Mouse (Mus musculus) 3T3-L1 (cell line): ENCODE results near the gene Cobl.

ENCODE experiments used
- DNase-seq: peaks from one replicate; pipeline ENCODE4 v3.0.0-alpha.2; 2015; ENCODE audit warnings: low read depth, low spot score

The Cobl gene

DNA sequence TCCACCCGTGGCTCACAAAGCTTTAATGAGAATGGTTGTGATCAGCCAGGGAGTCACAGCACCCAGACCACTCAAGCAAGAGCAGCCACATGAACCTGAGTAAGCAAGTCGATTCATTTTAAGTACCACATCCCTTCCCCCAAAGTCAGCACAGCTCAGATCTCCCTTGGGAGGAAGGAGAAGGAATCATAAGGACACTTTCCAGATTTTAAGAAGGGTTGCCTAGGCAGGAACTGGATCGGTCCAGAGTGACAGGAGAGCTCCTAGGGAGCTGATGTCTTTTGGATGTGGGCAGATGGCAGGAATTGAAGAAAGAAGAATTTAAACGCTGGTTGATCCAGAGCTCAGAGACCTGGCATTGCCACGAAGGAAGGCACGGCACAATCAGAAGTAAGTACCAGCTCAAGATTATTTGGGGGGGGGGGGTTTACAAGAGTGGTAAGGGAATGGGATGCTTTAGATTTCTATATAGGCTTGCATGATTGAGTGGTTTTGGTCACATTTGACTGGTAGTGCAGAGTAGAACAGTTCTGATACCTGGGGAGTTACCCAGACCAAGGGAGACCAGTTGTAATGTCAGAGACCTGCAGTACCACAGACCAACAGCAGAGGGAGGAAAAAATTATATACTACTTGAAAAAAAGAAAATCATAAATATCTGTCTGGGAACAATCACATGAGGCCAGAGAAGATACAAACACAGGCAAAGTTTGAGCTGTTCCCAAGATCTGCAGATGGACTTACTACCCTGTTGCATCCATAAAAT lies 150.3 kb downstream of the Cobl start:
- DNase-seq: peak; percentile 71

DNA sequence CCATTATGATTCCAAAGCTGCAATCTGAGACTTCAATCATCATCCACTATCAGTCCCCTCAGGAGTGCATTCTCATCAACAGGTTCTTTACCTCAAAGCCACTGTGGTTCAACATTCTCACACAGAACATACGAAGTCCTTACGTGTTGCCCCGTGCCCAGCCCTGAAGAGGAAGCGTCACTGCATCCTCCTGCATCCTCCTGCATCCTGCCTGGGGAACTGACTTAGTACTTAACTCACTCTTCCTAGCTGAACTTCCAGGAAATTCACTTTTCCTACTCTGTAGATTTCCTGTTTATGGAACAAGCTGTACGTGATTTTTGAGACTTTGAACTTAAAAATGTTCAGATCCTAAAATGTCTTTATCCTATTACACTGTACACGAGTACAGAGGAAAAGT lies 153.3 kb downstream of the Cobl start:
- DNase-seq: no peak

DNA sequence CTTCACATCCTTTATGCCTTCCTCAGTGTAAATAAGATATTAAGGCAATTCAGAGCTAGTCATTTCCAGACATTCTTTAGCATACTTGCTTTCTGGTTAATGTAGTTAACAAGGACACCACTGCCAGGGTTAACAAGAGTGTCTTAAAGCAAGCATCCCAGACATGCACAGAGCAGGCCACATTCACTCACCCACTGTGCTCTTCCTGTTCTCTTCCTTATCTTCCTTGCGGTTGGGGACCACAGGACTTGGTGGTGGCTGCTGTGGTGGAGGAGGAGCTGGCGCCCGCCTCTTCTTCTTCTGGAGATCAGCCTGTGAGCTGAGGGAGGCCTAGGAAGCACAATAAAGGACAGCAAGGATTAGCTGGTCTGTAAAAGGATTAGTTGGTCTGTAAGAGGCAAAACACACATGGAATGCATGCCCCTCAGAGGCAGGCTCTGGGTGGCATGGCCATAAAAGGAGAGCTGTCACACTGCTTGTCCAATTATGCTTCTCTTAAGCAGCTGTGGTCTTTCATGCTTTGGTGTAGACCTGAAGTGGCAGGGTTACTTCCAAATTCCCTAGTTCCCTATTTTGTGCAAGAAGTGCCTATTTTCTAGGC lies 155.2 kb downstream of the Cobl start:
- DNase-seq: no peak

DNA sequence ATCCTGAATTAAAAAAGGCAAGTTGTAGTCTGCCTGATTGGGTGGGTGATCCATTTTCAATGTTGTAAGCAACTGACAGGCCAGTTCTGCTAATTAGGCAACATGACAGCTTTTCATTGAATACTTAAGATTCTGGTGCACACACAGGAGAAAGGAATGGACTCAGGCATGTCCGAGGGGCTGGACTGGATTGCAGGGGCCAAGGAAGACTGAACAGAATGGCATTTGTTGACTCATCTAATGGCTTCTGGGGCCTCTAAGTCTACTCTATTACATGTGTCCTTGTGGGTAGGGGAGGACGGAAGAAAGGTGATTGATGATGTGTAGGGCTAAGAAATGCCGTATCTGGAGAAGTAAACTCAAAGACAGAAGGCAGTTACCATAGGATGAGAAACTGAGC lies 159.9 kb downstream of the Cobl start:
- DNase-seq: peak; percentile 46

DNA sequence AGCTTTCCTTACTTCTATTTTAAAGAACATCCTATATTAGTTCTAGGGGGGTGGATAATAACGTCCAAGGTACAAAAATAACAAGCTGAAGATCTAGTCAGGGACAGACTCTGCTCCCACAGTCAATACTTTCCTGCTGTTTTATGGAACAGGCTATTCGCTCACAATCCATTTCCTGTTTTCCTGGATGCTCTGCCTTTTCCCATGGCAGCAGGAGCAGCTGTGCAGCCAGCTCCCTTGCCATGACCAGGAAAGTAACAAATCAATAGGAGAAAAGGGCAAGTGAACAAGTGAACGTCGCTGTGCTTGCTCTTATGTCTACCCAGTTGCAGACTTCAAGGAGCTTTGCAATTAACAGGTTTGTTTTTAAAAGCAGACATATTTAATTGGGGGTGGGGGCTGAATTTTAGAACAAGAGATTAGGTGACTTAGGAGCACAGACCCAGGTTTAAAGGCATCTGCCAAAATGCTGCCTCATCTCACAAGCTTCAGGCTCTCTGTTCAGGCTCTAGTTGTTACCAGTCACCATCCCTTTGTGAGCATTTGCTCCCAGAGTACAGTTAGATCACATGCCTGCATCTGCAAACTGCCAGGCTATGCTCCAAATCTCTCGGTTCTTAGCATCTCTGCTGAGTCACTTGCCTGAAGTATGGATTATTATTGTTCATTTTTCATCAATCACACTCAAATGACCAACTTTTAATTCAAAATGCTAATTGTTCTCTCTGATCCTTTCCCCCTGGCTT lies 164.9 kb downstream of the Cobl start:
- DNase-seq: no peak

DNA sequence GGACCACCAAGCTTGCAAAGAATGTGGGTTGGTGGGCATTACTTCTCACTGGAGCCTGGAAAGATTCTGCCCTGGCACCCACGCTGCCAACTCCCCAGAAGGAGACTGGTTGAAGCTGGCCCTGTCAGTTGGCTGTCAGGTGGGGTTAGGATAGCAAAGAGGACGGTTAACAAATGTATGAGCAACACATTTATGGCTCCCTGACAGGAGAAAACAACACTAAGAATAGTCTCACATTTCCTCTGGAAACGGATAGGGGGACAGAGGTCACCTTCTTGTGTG lies 173.2 kb downstream of the Cobl start:
- DNase-seq: no peak

DNA sequence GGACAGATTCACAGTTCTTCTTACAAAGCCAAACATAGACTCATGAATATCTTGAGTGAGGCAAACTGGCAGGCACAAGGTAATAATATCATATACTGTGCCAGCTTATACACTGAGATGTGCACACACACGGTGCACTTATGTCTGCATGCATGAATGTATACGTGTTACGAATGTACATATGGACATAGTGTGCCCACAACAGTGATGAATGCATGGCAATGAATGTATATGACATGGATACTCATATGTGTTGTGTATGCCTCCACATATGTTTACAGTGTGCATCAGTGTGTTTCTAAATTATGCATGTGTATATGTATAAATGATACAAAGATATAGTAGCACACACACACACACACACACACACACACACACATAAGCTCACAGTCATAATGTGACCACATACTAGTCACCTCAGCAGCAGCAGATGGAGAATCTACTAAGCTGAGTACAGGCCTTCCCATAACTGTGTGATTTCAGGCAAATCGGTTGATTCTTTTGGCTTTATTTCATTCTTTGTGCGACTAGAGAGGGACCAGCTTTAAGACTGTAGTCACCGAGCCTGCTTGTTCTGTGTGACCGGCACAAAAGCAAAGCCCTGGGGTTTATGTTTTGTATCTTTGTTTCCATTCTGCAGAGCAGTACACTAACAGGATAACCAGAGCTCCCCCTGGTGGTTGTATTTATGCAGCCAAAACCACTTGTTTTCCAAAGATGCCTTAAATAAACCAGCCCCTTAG lies 173.7 kb downstream of the Cobl start:
- peak; percentile 82 for DNase-seq

DNA sequence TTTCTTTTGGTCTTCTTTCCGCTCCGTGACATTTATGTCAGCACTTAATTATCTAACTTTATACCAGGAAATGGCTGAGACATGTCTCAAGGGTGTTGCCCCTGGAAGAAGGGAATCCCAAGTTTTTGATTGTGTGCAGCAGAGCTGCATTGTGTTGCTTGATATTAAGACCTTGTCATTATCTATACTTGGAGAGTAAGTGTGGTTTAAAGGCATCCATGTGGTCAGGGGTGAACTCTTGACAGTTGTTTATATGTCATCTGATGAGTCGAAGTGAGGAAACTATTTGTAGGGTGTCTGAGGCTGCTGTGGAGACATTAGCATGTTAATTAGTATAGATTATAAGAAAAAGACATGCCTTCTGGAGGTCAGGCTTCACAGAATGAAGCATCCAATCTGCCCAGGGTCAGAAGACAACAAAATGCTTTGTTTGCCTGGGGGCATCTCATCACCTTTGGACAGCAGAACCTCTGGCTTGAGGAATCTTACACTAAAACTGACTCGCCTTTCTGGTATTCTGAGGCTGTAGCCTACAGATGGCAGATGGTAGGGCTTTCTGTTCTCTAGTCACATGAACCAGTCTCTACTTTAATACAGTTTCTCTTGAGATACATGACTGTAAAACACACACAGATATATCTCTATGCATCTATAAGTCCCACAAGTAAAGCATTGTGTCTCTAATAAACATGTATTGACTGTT lies 179.3 kb downstream of the Cobl start:
- peak; percentile 71 for DNase-seq

DNA sequence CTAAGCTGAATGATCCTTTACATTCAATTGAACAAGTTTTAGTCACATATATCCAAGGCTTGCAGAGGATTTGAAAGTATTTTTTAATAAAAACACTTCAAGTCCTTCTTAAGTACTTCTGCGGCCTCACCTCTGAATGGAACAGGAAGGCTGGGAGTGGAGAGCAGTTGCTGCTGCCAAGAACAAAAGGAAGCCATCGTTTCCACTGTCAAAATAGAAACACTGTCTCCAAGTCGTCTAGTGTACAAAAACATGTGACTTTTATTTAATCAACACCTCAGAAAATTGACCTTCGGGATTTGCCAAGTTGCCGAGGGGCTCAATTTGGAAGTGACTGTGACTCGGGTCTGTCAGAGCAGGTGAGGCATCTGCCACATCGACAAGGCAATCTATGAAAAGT lies 184.0 kb downstream of the Cobl start:
- DNase-seq: no peak

DNA sequence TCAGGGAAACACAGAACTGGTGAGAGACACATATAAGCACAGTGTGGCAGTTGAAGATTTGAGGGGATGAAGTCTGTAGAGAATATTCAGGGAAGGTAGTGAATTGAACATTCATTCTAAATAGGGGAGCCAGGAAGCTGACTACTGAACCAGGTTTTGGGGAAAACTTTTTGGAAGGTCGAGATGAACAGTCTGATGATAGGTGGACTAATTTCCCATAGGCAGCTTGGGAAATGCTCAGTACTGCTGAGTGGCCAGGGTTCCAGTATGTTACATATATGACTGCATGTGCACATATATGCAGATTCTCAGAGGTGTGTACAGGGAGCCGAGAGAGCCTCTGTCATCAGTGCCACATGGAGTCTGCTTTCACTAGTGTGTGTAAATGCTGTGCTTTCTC lies 190.5 kb downstream of the Cobl start:
- DNase-seq: no peak

DNA sequence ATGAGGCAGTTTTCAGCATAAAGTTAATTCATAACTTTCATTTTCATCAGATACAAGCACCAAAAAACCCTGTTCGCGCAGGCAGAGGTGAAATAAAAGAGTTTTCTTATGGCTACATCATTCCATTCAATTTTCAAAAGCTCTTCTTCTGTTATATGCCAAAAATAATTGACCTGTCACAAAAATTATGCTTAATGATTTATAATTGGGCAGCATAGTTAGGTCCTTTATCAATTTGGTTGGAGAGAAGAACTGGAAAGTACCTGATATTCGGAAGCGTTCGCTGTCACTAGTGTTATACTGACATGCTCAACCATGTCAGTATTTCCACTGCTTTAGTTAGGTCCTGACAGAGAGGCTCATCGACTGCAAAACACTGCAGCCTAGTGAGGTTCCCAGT lies 191.0 kb downstream of the Cobl start:
- no peak for DNase-seq

DNA sequence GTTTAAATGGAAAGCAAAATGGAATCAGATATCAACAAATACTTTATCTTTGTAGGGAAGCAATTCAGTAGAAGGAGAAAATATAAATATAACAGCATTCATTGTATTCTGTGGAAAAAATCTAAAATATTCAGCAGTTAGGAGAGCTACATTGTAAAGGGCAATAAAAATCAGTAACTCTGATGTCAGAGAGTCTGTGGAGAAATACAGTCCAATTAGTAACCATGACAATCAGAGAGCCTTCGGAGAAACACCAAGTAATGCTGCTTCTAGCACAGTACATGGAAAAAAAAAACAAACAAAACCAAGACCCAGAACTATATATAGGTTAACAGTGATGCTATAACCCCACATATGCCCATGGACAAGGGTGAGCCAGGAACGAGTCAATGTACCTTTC lies 206.3 kb downstream of the Cobl start:
- no peak for DNase-seq

DNA sequence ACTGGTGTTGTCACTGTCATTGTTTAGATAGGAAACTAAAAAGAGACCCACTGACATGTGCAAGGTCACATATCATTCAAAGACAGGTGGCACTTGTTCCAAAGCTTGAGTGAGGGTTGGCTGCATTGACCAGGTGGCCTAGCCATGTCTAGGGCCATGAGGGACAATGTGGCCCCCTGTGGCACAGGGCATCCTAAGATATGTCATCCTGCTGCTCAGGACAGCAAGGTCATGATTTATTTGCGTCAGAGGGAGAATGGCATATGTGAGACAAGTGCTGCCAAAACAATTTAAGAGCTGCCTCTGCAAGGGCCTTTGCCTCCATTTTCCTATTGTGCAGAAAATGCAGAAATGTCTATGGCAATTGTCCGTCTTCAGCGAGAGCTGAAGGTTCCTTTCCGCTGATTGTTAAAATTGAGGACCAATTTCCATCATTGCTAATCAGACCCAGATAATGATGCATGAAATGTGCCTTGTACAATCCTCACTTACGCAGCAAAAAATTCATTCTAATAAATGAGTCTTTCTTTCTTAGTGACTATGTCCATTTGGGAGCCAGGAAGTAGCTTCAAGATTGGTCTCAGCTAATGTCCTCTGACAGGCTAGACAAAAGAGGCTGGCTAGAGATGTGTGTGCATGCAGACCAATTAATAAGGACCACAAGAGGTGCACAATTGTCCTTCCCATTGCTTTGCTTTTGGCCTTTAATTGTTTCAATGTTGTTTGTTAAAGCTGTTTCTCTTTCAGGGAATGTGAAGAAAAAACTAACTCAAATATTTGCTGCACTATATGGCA lies 207.2 kb downstream of the Cobl start:
- DNase-seq: no peak

DNA sequence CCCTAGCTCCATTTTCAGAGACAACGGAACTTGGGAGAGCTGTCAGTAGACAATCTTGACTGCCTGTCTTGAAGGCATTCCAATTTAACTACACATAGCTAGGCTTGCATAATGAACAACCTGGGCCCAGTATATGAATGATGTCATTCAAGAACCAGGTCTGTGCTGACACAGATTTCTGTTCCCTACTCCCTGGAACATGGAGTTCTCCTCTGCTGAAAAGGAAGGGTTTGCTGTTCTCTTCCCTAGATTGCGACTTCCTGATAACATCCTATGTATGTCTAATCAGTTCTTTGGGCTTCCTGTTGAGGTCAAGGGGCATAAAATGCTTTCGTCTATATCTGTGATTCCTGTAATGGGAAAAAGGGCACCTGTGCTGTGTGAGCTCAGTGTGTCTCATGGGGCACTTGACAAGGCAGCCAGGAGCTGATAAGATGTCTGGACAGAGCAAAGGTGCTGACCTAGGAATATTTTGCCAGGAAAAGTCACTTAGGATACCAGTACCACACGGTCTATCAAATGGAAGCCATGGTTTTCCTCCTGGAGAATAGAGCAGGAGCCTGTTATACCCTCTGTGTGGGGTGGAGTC lies 219.3 kb downstream of the Cobl start:
- DNase-seq: no peak

DNA sequence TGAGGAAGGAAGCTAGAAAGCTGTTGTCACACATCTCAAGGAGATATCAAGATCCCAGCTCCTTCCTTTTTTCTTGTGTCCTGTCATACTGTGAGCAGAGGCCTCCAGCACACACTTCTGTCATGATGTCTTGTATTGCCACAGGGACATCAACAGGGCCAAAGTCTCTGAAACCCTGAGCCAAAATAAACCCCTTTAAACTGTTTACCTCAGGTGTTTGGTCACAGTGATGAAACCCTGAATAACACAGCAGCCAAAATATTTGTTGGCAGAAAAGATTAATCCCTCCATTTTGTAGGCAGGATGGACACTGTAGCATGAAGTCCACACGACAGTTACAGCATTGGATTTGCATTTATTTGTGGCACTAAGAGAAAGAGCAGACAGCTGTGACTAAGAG lies 228.4 kb downstream of the Cobl start:
- DNase-seq: no peak

DNA sequence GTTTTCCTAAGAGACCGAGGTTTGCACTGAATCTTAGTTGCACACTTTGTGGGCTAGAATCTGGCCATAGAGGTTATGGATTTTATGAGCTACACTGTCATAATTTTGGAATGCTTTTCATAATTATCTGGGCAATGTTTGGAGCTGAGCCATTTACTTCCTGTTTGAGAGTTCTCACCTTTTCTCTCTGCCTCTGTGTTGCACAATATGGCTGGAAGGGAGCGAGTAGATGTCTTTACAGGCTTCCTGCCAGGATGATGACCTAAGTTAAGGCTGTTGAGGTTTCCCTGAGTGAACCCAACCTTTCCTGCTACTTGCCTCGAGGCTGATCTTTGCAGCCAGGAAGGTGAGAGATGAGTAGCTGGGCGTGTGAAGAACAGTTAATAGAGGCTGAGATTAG lies 229.9 kb downstream of the Cobl start:
- DNase-seq: peak; percentile 63

DNA sequence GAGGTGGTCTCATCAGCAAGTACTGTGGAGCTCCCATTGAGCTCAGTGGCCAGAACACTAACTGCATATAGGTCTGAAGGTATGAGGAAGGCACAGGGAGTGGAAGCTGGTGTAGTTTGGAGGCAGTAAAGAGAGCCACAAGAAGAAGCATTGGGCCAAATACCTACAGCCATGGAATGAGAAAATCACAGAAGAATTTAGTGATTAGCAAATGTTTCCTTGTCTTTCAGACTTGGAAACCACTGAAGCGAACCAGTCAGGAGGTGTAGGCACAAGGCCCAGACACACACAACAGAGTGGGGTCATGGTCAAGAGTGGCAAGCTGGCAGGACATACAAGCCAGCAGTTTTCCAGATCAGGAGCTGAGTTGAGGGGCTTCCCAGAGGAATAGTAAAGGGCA lies 230.6 kb downstream of the Cobl start:
- no peak for DNase-seq

DNA sequence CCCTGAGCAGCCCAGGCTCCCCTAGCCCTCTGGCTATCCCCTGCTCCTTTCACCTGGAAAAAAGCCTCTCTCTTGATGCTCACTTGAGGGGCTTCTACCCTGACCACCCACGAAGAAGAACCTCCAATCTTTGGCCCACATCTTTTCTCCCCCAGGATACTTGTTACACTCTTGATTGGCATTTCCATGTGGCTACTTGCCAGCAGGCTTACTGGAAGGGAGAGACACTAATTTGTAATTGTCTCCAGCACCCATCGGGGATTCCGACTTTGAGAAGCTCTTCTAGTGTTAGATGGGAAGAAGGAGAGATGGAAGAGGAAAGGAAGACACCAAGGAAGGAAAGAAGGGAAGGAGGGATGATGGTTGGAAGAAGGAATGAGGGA lies 232.0 kb downstream of the Cobl start:
- no peak for DNase-seq

DNA sequence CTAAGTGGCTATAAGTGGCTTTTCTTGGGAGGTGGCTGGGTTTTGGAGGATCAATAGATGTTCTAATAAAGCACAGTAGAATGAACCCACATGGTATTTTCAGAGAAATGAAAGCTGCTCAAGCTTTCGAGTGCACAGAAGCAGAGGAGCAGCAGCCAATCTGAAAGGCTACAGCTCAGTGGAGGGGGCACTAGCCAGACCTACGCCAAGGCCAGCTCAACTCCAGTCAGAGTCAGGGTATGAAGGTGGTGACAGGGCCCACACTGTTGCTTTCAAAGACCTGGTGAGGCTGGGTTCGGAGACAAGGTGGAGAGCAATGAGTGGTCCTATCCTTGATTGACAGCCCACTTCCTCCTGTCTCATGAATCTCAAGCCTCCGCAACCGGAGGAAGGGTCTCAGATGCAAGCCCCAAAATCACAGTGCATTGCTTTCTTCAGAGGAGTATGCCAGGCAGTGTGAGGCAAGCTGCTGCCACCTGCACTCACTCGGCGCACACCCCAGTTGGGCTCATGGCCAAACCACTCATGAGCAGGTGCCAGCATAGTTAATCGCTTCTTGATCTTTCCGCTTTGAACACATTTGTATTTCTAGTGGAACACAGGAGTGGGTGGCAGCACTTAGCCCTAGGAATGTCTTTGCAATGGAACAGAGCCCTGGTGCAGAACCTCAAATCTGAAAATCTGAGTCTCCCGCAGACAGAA lies 232.6 kb downstream of the Cobl start:
- no peak for DNase-seq

DNA sequence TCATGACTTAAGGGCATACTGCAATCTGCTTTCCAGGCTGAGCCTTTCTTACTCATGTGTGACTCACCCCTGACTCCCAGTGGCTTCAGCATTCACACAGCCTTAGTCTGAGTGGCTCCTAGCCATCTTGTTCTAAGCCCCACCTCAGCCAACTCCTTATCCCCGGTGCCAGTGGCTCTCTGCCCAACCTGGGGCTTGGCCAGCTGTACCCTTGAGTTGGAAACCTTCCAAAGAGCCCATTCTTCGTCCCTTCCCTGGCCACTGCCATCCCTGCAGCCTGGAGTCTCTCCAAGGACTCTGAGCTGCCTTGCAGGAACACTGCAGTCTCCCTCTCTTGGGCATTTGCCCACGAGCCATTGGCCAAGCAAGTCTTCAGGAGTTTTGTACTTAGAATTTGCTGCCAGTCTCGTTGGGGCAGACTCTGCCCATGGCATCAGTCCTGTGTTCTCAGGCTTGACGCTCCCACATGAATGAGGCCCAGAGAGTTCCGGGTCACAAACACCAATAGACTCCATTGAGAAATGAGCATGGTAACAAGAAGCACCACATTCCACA lies 233.2 kb downstream of the Cobl start:
- peak; percentile 89 for DNase-seq
